Mouse (Mus musculus) brain, adult 10 weeks (tissue): ENCODE measurements around the gene Trim2. TPM values are rescaled to one million over a fixed set of nuclear protein-coding genes. Genes with fewer than 3 reads are reported as not detected.

Source experiments
- polyA plus RNA-seq: library from polyadenylated mRNA; stranded (reverse); fragments of 350-450 nt; fragmentation: Illumina TruSeq; extraction: RNeasy Lipid Tissue Mini Kit (QIAGEN cat#74804); gene quantifications from one replicate; pipeline ENCODE4 v1.2.3, GENCODE M21; 2015; ENCODE audit warnings: low read depth, low replicate concordance

Trim2 gene
- polyA plus RNA-seq = 98.5 TPM

DNA sequence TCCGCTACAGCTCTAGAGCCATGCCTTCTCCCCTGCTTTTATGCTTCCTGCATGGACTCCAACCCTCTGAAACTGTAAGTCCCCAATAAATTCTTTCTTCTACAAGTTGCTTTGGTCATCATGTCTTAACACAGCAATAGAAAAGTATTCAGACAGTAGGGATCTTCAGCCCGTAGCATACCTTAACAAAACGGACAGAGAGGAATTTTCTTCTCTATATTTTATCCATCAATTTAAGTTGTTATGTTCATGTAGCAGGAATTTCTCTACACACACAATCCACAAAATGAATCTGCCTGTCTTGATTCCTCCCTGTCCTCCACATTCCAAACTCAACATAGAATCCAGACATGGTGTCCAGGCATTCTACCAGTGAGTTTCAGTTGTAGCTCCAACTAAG is at the start of gene Trim2:
Gene Trim2 (minus strand): TSS at position 101 of the 400 bp plus-strand sequence.

DNA sequence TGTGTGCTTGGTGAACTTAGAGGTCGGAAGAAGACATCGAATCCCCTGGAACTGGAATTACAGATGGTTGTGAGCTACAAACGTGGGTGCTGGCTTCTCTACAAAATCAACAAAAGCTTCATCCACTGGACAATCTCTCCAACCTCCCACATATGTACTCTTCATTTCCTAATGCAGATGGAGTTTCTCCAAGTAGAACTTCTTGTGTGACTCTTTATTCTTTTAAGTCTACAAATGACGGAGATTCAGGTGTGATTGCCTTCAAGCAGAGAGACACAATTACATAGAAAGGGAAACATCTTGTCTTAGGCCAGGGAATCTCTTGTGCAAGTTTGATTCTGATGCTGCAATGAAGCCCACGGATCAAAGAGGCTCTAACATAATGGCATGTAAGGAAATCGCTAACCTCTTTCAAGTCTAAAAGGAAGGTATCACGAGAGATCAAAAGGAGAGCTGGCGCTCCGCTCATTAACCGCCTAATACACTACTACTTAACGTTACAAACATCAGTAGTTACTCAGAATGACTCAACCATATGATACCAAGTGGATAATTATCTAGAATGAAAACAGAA is 133.0 kb downstream of the Trim2 start, which contains the start of gene Gm6525:
Gene Gm6525 (plus strand): TSS at position 524 of the 574 bp plus-strand sequence.

DNA sequence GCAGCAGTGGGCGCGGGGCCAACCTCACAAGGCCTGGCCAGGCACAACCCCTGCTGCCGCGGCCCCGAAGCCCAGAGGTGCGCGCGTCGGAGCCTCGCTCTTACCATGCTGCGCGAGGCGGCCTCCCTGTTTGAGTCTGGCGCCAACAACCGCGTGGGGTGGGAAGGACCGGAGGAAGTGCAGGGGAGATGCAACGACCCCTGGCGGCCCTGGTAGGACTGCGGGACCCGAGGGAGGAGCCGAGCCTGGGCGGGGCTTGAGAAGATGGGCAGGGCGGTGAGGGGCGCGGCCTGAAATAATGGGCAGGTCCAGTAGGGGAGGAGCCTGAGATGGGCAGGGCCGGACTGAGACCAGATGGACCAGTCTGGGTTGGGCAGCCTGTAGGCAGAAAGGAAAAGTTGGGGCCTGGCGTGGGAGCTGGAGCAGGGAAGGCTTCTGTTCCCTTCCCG is 151.1 kb downstream of the Trim2 start, which contains the start of gene Mnd1:
Gene Mnd1 (minus strand): TSS at position 229 of the 449 bp plus-strand sequence.

Other genes with a start within 250 kb of the Trim2 start
- gene Mnd1, start 151.1 kb downstream of the Trim2 start, polyA plus RNA-seq = 1.9 TPM
- not detected for gene Gm6525, start 132.8 kb downstream of the Trim2 start, polyA plus RNA-seq
- gene Fhdc1, start 173.6 kb upstream of the Trim2 start, polyA plus RNA-seq = 3.9 TPM